Mouse (Mus musculus): ENCODE results near the gene Wnt16. TPM values are rescaled to one million over a fixed set of nuclear protein-coding genes. Genes with fewer than 3 reads are reported as not detected.
"Not testable (repeated sequence)": the region's sequence is repeated elsewhere in the genome, so short reads cannot be mapped to it uniquely, and the experiment has no call there.

Wnt16 gene
- polyA plus RNA-seq (2016; fragmentation: Nextera tagmentation; extraction: Ambion mirVana): 2.0 and 2.6 TPM in 2 replicates

GRCm38 (mm10) chr6:22288004-22288736, at the start of gene Wnt16:
Gene Wnt16, plus strand, starts transcription at chr6:22288227.
- Histone ChIP-seq H3K36me3 (no peaks in the 10 kb centered on the region), H3K27me3 (replicated peaks) (peaks cover 40% of the 10 kb centered on the region), H3K4me1 (replicated peaks) (peaks cover 21% of the 10 kb centered on the region), H3K9ac (peak within 1 kb of the TSS; percentile 61), H3K4me2 (peak within 1 kb of the TSS; percentile 97), H3K27ac (ENCODE audit: poor library complexity, severe bottlenecking) (no peak within 1 kb of the TSS), H3K4me3 (peak within 1 kb of the TSS; percentile 56), H3K9me3 (replicated peaks) (no peaks in the 10 kb centered on the region)
- ATAC-seq (ENCODE audit: insufficient number of reproducible peaks, low FRiP score): peak; percentile 64
- 2% methylated on average over 20 of the region's 20 CpGs for WGBS

- no peak overlapping the region for H3K4me3 ChIP-seq
- H3K9me3 ChIP-seq (replicated peaks): no peaks in the 10 kb centered on the region
- no peak overlapping the region for H3K4me2 ChIP-seq
- no peaks in the 10 kb centered on the region for H3K27me3 ChIP-seq (replicated peaks)
- no peak for ATAC-seq (ENCODE audit: insufficient number of reproducible peaks, low FRiP score)
- H3K27ac ChIP-seq (ENCODE audit: poor library complexity, severe bottlenecking): no peak overlapping the region
- no peak overlapping the region for H3K9ac ChIP-seq
- H3K4me1 ChIP-seq (replicated peaks): peaks cover 9% of the 10 kb centered on the region; the same call in 1 of the 2 replicates
- 59% methylated on average over 8 of the region's 8 CpGs for WGBS
- H3K36me3 ChIP-seq: peaks cover 3% of the 10 kb centered on the region; the same call in 1 of the 2 replicates
Measured at GRCm38 (mm10) chr6:22243321-22243720, 44.7 kb upstream of the Wnt16 start.

GRCm38 (mm10) chr6:22246696-22247095, 41.3 kb upstream of the Wnt16 start:
- 84% methylated on average over 2 of the region's 2 CpGs for WGBS
- Histone ChIP-seq H3K27ac (ENCODE audit: poor library complexity, severe bottlenecking) (no peak overlapping the region), H3K4me3 (no peak overlapping the region), H3K9me3 (replicated peaks) (no peaks in the 10 kb centered on the region), H3K27me3 (replicated peaks) (no peaks in the 10 kb centered on the region), H3K36me3 (no peaks in the 10 kb centered on the region), H3K4me1 (replicated peaks) (peaks cover 9% of the 10 kb centered on the region; the same call in 1 of the 2 replicates), H3K9ac (no peak overlapping the region), H3K4me2 (no peak overlapping the region)
- no peak for ATAC-seq (ENCODE audit: insufficient number of reproducible peaks, low FRiP score)

- peak; percentile 42; the same call in 1 of the 2 replicates for ATAC-seq (ENCODE audit: insufficient number of reproducible peaks, low FRiP score)
- Histone ChIP-seq H3K9me3 (replicated peaks) (no peaks in the 10 kb centered on the region), H3K27me3 (replicated peaks) (no peaks in the 10 kb centered on the region), H3K27ac (ENCODE audit: poor library complexity, severe bottlenecking) (no peak overlapping the region), H3K36me3 (no peaks in the 10 kb centered on the region), H3K4me1 (replicated peaks) (peaks cover 7% of the 10 kb centered on the region), H3K4me2 (no peak overlapping the region), H3K4me3 (no peak overlapping the region), H3K9ac (no peak overlapping the region)
- WGBS: 41% methylated on average over 4 of the region's 4 CpGs
Measured at GRCm38 (mm10) chr6:22258784-22259183, 29.2 kb upstream of the Wnt16 start.

- no peak for ATAC-seq (ENCODE audit: insufficient number of reproducible peaks, low FRiP score)
- WGBS: 59% methylated on average over 4 of the region's 4 CpGs
- H3K9me3 ChIP-seq (replicated peaks): no peaks in the 10 kb centered on the region
- no peak overlapping the region for H3K9ac ChIP-seq
- peaks cover 7% of the 10 kb centered on the region for H3K4me1 ChIP-seq (replicated peaks)
- H3K27me3 ChIP-seq (replicated peaks): no peaks in the 10 kb centered on the region
- H3K36me3 ChIP-seq: no peaks in the 10 kb centered on the region
- H3K4me2 ChIP-seq: no peak overlapping the region
- H3K4me3 ChIP-seq: no peak overlapping the region
- no peak overlapping the region for H3K27ac ChIP-seq (ENCODE audit: poor library complexity, severe bottlenecking)
Measured at GRCm38 (mm10) chr6:22262519-22262918, 25.5 kb upstream of the Wnt16 start.

GRCm38 (mm10) chr6:22264094-22264493, 23.9 kb upstream of the Wnt16 start:
- H3K27me3 ChIP-seq (replicated peaks); H3K27ac ChIP-seq (ENCODE audit: poor library complexity, severe bottlenecking); H3K9me3 ChIP-seq (replicated peaks); ATAC-seq (ENCODE audit: insufficient number of reproducible peaks, low FRiP score); H3K4me1 ChIP-seq (replicated peaks); H3K4me2 ChIP-seq; H3K36me3 ChIP-seq; H3K4me3 ChIP-seq; H3K9ac ChIP-seq: not testable (repeated sequence)
- 80% methylated on average over 8 of the region's 8 CpGs for WGBS

GRCm38 (mm10) chr6:22266018-22266417, 22.0 kb upstream of the Wnt16 start:
- H3K4me2 ChIP-seq: no peak overlapping the region
- H3K36me3 ChIP-seq: no peaks in the 10 kb centered on the region
- 75% methylated on average over 4 of the region's 4 CpGs for WGBS
- no peaks in the 10 kb centered on the region for H3K27me3 ChIP-seq (replicated peaks)
- no peak overlapping the region for H3K27ac ChIP-seq (ENCODE audit: poor library complexity, severe bottlenecking)
- peaks cover 11% of the 10 kb centered on the region for H3K4me1 ChIP-seq (replicated peaks)
- H3K9me3 ChIP-seq (replicated peaks): no peaks in the 10 kb centered on the region
- ATAC-seq (ENCODE audit: insufficient number of reproducible peaks, low FRiP score): no peak
- H3K9ac ChIP-seq: no peak overlapping the region
- no peak overlapping the region for H3K4me3 ChIP-seq

GRCm38 (mm10) chr6:22267807-22268667, 20.0 kb upstream of the Wnt16 start:
- ATAC-seq (ENCODE audit: insufficient number of reproducible peaks, low FRiP score): no peak
- H3K4me1 ChIP-seq (replicated peaks): peaks cover 6% of the 10 kb centered on the region; the same call in 1 of the 2 replicates
- 73% methylated on average over 5 of the region's 5 CpGs for WGBS

GRCm38 (mm10) chr6:22268677-22269076, 19.4 kb upstream of the Wnt16 start:
- H3K36me3 ChIP-seq: no peaks in the 10 kb centered on the region
- no peaks in the 10 kb centered on the region for H3K9me3 ChIP-seq (replicated peaks)
- ATAC-seq (ENCODE audit: insufficient number of reproducible peaks, low FRiP score): no peak
- H3K4me2 ChIP-seq: no peak overlapping the region
- H3K9ac ChIP-seq: no peak overlapping the region
- H3K4me1 ChIP-seq (replicated peaks): peaks cover 6% of the 10 kb centered on the region; the same call in 1 of the 2 replicates
- H3K27ac ChIP-seq (ENCODE audit: poor library complexity, severe bottlenecking): no peak overlapping the region
- H3K27me3 ChIP-seq (replicated peaks): no peaks in the 10 kb centered on the region
- no peak overlapping the region for H3K4me3 ChIP-seq

More at GRCm38 (mm10) chr6:22267807-22268667, 20.0 kb upstream of the Wnt16 start:
- no peak overlapping the region for H3K4me2 ChIP-seq
- no peak overlapping the region for H3K27ac ChIP-seq (ENCODE audit: poor library complexity, severe bottlenecking)
- no peaks in the 10 kb centered on the region for H3K9me3 ChIP-seq (replicated peaks)
- no peak overlapping the region for H3K9ac ChIP-seq
- H3K27me3 ChIP-seq (replicated peaks): no peaks in the 10 kb centered on the region
- no peak overlapping the region for H3K4me3 ChIP-seq
- no peaks in the 10 kb centered on the region for H3K36me3 ChIP-seq

GRCm38 (mm10) chr6:22269840-22270521, 18.0 kb upstream of the Wnt16 start:
- Histone ChIP-seq H3K4me2 (no peak overlapping the region), H3K4me1 (replicated peaks) (peaks cover 6% of the 10 kb centered on the region; the same call in 1 of the 2 replicates), H3K27me3 (replicated peaks) (no peaks in the 10 kb centered on the region), H3K9me3 (replicated peaks) (no peaks in the 10 kb centered on the region), H3K27ac (ENCODE audit: poor library complexity, severe bottlenecking) (no peak overlapping the region), H3K4me3 (no peak overlapping the region), H3K36me3 (no peaks in the 10 kb centered on the region), H3K9ac (no peak overlapping the region)
- ATAC-seq (ENCODE audit: insufficient number of reproducible peaks, low FRiP score): no peak
- 61% methylated on average over 8 of the region's 8 CpGs for WGBS

- Histone ChIP-seq H3K4me3 (no peak overlapping the region), H3K27ac (ENCODE audit: poor library complexity, severe bottlenecking) (no peak overlapping the region), H3K4me1 (replicated peaks) (no peaks in the 10 kb centered on the region), H3K9me3 (replicated peaks) (no peaks in the 10 kb centered on the region), H3K27me3 (replicated peaks) (no peaks in the 10 kb centered on the region), H3K9ac (no peak overlapping the region), H3K4me2 (no peak overlapping the region), H3K36me3 (no peaks in the 10 kb centered on the region)
- WGBS: 78% methylated on average over 3 of the region's 3 CpGs
- ATAC-seq (ENCODE audit: insufficient number of reproducible peaks, low FRiP score): no peak
Measured at GRCm38 (mm10) chr6:22277941-22278340, 10.1 kb upstream of the Wnt16 start.
